Mouse (Mus musculus): ENCODE measurements around the gene Cdh22.

DNA sequence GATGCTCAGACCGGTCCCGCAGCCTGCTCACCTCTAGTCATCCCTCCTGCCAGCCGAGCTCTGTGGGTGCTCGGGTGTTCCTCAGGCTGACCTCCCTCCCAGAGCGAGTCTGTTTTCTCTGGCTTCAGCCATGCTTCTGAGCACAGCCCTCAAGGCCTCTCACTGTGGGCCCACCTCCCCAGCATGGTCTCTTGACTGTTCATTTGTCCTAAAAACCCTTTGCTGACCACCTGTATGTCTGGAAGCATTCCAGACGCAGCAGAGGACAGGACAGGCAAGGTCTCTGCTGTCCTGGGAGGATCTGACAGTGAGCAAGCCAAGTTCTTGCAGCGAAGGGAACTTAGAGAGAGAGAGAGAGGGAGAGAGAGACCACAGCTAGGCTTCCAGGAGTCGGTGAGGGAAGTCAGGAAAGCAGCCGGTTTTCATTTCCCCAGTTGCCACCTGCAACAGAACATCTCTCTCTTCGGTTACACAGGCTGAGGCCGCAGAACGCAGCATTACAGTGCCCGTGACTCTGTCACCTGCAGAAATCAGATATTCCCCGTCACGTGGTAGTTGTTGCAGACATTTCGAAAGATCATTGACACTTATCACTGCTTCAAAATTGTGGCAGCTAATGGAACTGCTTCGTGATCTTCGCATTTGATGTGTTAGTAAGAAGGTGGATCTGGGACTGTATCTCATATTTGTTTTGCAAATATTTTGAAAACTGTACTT, 27.8 kb upstream of the Cdh22 start:
- no peak for TF ChIP-seq EP300 (IDR thresholded peaks at IDR 0.05)
- no peak for TF ChIP-seq CTCF (IDR thresholded peaks at IDR 0.05)
